ENCODE assay signal across 12 mouse cellular contexts in the genomic region with DNA sequence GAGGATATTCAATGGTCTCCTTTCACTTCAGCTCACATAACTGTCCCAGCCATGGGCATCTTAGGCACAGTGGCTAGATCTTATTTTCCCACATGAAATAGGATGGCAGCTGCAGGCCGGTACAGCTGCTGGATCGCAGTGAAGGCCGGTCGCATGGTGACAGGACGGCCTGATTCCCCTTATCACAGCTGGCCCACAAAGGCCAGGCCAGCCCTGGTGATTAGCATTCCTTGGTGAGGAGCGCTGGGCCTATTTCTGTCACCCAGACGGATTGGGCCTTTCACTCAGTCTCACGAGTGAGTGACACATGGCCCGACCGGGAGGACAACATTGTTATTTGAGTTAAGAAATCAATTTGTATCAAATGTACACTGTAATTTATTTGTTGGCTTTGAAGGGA.
DNase-seq lines count a peak whose midpoint lies in the region; ATAC-seq lines count a peak whose summit lies in the region.
"Had no signal": no experiment of that assay in that cellular context is flagged by ENCODE, and none has a peak within 500 bp of the region (broad histone marks: within the 10 kb centered on the region; RNA-seq: fewer than 3 reads in every experiment).

No protein-coding gene starts in this region.

- H3K4me1 ChIP-seq in limb, embryonic 13.5 days = no peaks in the 10 kb centered on the region
- no peaks in the 10 kb centered on the region for H3K4me1 ChIP-seq in limb, embryonic 10.5 days
- H3K4me1 ChIP-seq in heart, embryonic 12.5 days (replicated peaks) = peaks cover 16% of the 10 kb centered on the region
- H3K4me1 ChIP-seq in midbrain, embryonic 16.5 days (ENCODE audit: control insufficient read depth, insufficient read depth, low read length) = peaks cover 4% of the 10 kb centered on the region; the same call in 1 of the 2 replicates

- H3K27me3 ChIP-seq in limb, embryonic 13.5 days = peaks cover 5% of the 10 kb centered on the region; the same call in 1 of the 2 replicates
- H3K27me3 ChIP-seq in limb, embryonic 10.5 days (ENCODE audit: low read depth, poor library complexity, severe bottlenecking) = peaks cover 15% of the 10 kb centered on the region; the same call in 1 of the 2 replicates
- no peaks in the 10 kb centered on the region; the same call in 1 of the 2 replicates for H3K27me3 ChIP-seq in heart, embryonic 12.5 days (replicated peaks)
- no peaks in the 10 kb centered on the region for H3K27me3 ChIP-seq in midbrain, embryonic 16.5 days (ENCODE audit: control insufficient read depth, insufficient read depth, low read depth, low read length)

- H3K36me3 ChIP-seq in limb, embryonic 13.5 days = no peaks in the 10 kb centered on the region
- H3K36me3 ChIP-seq in limb, embryonic 10.5 days = no peaks in the 10 kb centered on the region
- H3K36me3 ChIP-seq in heart, embryonic 12.5 days = no peaks in the 10 kb centered on the region
- H3K36me3 ChIP-seq in midbrain, embryonic 16.5 days (ENCODE audit: control insufficient read depth, insufficient read depth, low read length) = no peaks in the 10 kb centered on the region

- ATAC-seq in limb, embryonic 13.5 days (ENCODE audit: low FRiP score, low read depth) = peak; percentile 57; the same call in 1 of the 2 replicates
- ATAC-seq in heart, embryonic 12.5 days (ENCODE audit: insufficient number of reproducible peaks, low FRiP score) = peak; percentile 66
- peak; percentile 51; the same call in 1 of the 2 replicates for ATAC-seq in midbrain, embryonic 16.5 days

- no peak overlapping the region for H3K4me2 ChIP-seq in limb, embryonic 13.5 days (replicated peaks)
- H3K4me2 ChIP-seq in heart, embryonic 12.5 days = peak overlapping the region; percentile 33
- no peak overlapping the region for H3K4me2 ChIP-seq in midbrain, embryonic 16.5 days (ENCODE audit: low read length)
- H3K4me2 ChIP-seq: lung, embryonic 14.5 days had no signal

- H3K4me3 ChIP-seq in limb, embryonic 13.5 days = no peak overlapping the region
- H3K4me3 ChIP-seq in limb, embryonic 10.5 days = no peak overlapping the region
- no peak overlapping the region for H3K4me3 ChIP-seq in heart, embryonic 12.5 days
- no peak overlapping the region for H3K4me3 ChIP-seq in midbrain, embryonic 16.5 days (ENCODE audit: low read depth, low read length)

- intact Hi-C loops in heart, postnatal 36 days (cut with DNase I) = no loop called here

- WGBS in limb, embryonic 13.5 days = 46% methylated on average over 10 of the region's 10 CpGs
- 54% methylated on average over 10 of the region's 10 CpGs for WGBS in limb, embryonic 10.5 days
- 5% methylated on average over 10 of the region's 10 CpGs for WGBS in heart, embryonic 12.5 days
- whole genome bisulfite sequencing in midbrain, embryonic 16.5 days = 29% methylated on average over 10 of the region's 10 CpGs

- H3K9me3 ChIP-seq in limb, embryonic 13.5 days = peaks cover 8% of the 10 kb centered on the region; the same call in 1 of the 2 replicates
- no peaks in the 10 kb centered on the region for H3K9me3 ChIP-seq in limb, embryonic 10.5 days (replicated peaks)
- H3K9me3 ChIP-seq in heart, embryonic 12.5 days (replicated peaks) = peaks cover 5% of the 10 kb centered on the region; the same call in 1 of the 2 replicates
- H3K9me3 ChIP-seq in midbrain, embryonic 16.5 days (replicated peaks; ENCODE audit: control insufficient read depth, low read length, poor library complexity, severe bottlenecking) = no peaks in the 10 kb centered on the region

- no peak overlapping the region for H3K27ac ChIP-seq in limb, embryonic 13.5 days
- no peak overlapping the region for H3K27ac ChIP-seq in limb, embryonic 10.5 days
- no peak overlapping the region for H3K27ac ChIP-seq in heart, embryonic 12.5 days (ENCODE audit: poor library complexity, severe bottlenecking)
- H3K27ac ChIP-seq in midbrain, embryonic 16.5 days (ENCODE audit: low read length) = no peak overlapping the region
- H3K27ac ChIP-seq: stomach, postnatal 0 days had no signal

- no peak for DNase-seq in limb, embryonic 10.5 days (ENCODE audit: low spot score)
- peak; percentile 21 to 24 for DNase-seq in heart, postnatal 36 days
- DNase-seq in urinary bladder, postnatal 10 days (ENCODE audit: low spot score) = no peak
- no peak for DNase-seq in layer of hippocampus, adult 9-10 months (ENCODE audit: low spot score)
- DNase-seq: adrenal gland, postnatal 25 days; gastrocnemius, postnatal 25 days; kidney, adult 11 months; lung, embryonic 14.5 days had no signal

- H3K9ac ChIP-seq in limb, embryonic 13.5 days = no peak overlapping the region
- no peak overlapping the region for H3K9ac ChIP-seq in heart, embryonic 12.5 days
- no peak overlapping the region for H3K9ac ChIP-seq in midbrain, embryonic 16.5 days (ENCODE audit: low read depth, low read length)
- H3K9ac ChIP-seq: lung, embryonic 14.5 days had no signal

Comparison
In these comparisons a context has a peak if more than half of its experiments do, and no peak if none do; other contexts are left out.
1. DNase-seq: peak in heart, postnatal 36 days (2 of 2); none in limb, embryonic 10.5 days (single experiment), urinary bladder, postnatal 10 days (single experiment) and layer of hippocampus, adult 9-10 months (single experiment).
2. Peak in every context shown above with its lines, with median percentiles within 50 percentile points of each other: ATAC-seq.